18 mouse cellular contexts compared by ENCODE assay signal in the genomic region with DNA sequence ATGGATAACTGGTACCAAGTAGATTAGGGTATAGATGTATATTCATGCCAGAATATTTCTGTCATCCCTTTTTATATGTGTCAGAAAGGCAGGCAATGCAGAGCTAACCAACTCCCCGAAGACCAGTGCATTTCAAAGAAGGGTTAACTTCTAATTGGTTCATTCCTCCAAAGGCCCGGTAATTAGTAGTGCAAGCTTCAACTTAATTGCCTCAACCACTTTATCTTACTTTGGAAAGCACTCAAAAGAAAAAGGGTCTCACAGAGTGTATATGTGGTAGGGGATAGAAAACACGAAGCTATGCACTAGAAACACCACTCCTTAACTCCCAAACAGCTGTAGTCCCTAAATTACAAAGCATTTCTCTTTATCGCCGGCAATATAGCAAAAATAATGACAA.
DNase-seq lines count a peak whose midpoint lies in the region; ATAC-seq and TF ChIP-seq lines count a peak whose summit lies in the region.
"Had no signal": no experiment of that assay in that cellular context is flagged by ENCODE, and none has a peak within 500 bp of the region (broad histone marks: within the 10 kb centered on the region; RNA-seq: fewer than 3 reads in every experiment).

No protein-coding gene starts in this region.

- H3K4me3 ChIP-seq in forebrain, embryonic 11.5 days (ENCODE audit: low read depth, low read length) = no peak overlapping the region
- no peak overlapping the region for H3K4me3 ChIP-seq in forebrain, embryonic 10.5 days
- no peak overlapping the region for H3K4me3 ChIP-seq in hindbrain, postnatal 0 days (ENCODE audit: low read length)
- H3K4me3 ChIP-seq in hindbrain, embryonic 11.5 days (ENCODE audit: low read depth, low read length) = no peak overlapping the region
- no peak overlapping the region for H3K4me3 ChIP-seq in embryonic facial prominence, embryonic 14.5 days (ENCODE audit: low read depth, low read length)
- H3K4me3 ChIP-seq in forebrain, embryonic 16.5 days (replicated peaks; ENCODE audit: low read length) = no peak overlapping the region
- no peak overlapping the region for H3K4me3 ChIP-seq in neural tube, embryonic 15.5 days (replicated peaks)
- H3K4me3 ChIP-seq: heart, adult 2 months; heart, embryonic 15.5 days had no signal

- no peaks in the 10 kb centered on the region for H3K36me3 ChIP-seq in forebrain, embryonic 11.5 days (ENCODE audit: control insufficient read depth, insufficient read depth, low read length)
- no peaks in the 10 kb centered on the region for H3K36me3 ChIP-seq in forebrain, embryonic 10.5 days (replicated peaks)
- H3K36me3 ChIP-seq in hindbrain, postnatal 0 days (ENCODE audit: insufficient read depth, low read length) = no peaks in the 10 kb centered on the region
- H3K36me3 ChIP-seq in hindbrain, embryonic 11.5 days (ENCODE audit: control insufficient read depth, insufficient read depth, low read length) = no peaks in the 10 kb centered on the region
- H3K36me3 ChIP-seq in embryonic facial prominence, embryonic 14.5 days (ENCODE audit: control insufficient read depth, insufficient read depth, low read length) = no peaks in the 10 kb centered on the region
- H3K36me3 ChIP-seq in forebrain, embryonic 16.5 days (ENCODE audit: control insufficient read depth, insufficient read depth) = no peaks in the 10 kb centered on the region
- no peaks in the 10 kb centered on the region for H3K36me3 ChIP-seq in neural tube, embryonic 15.5 days
- H3K36me3 ChIP-seq: heart, embryonic 15.5 days had no signal

- H3K4me1 ChIP-seq in forebrain, embryonic 11.5 days (replicated peaks; ENCODE audit: control insufficient read depth, insufficient read depth, low read length) = no peaks in the 10 kb centered on the region
- H3K4me1 ChIP-seq in forebrain, embryonic 10.5 days = peaks cover 3% of the 10 kb centered on the region; the same call in 1 of the 2 replicates
- H3K4me1 ChIP-seq in hindbrain, postnatal 0 days (ENCODE audit: insufficient read depth, low read length) = no peaks in the 10 kb centered on the region
- no peaks in the 10 kb centered on the region for H3K4me1 ChIP-seq in hindbrain, embryonic 11.5 days (replicated peaks; ENCODE audit: control insufficient read depth, insufficient read depth, low read length)
- no peaks in the 10 kb centered on the region for H3K4me1 ChIP-seq in embryonic facial prominence, embryonic 14.5 days (ENCODE audit: control insufficient read depth, insufficient read depth, low read length)
- no peaks in the 10 kb centered on the region for H3K4me1 ChIP-seq in forebrain, embryonic 16.5 days (replicated peaks; ENCODE audit: control insufficient read depth, insufficient read depth, low read length)
- no peaks in the 10 kb centered on the region for H3K4me1 ChIP-seq in neural tube, embryonic 15.5 days
- H3K4me1 ChIP-seq: heart, embryonic 15.5 days had no signal

- ATAC-seq in forebrain, embryonic 11.5 days (replicated peaks; ENCODE audit: low FRiP score) = peak; percentile 66
- peak; percentile 35; the same call in 1 of the 2 replicates for ATAC-seq in hindbrain, postnatal 0 days
- ATAC-seq in hindbrain, embryonic 11.5 days (ENCODE audit: low FRiP score) = no peak
- peak; percentile 37; the same call in 1 of the 2 replicates for ATAC-seq in embryonic facial prominence, embryonic 14.5 days (ENCODE audit: low read depth)
- peak; percentile 58; the same call in 1 of the 2 replicates for ATAC-seq in forebrain, embryonic 16.5 days
- ATAC-seq in neural tube, embryonic 15.5 days (ENCODE audit: low FRiP score) = no peak
- ATAC-seq: intestine, postnatal 0 days had no signal

- no peak overlapping the region for H3K9ac ChIP-seq in forebrain, embryonic 11.5 days (ENCODE audit: low read length)
- H3K9ac ChIP-seq in hindbrain, postnatal 0 days (replicated peaks; ENCODE audit: low read length) = no peak overlapping the region
- no peak overlapping the region for H3K9ac ChIP-seq in hindbrain, embryonic 11.5 days (ENCODE audit: low read depth, low read length)
- no peak overlapping the region for H3K9ac ChIP-seq in embryonic facial prominence, embryonic 14.5 days (ENCODE audit: low read depth, low read length)
- H3K9ac ChIP-seq in forebrain, embryonic 16.5 days (replicated peaks; ENCODE audit: low read depth, low read length) = no peak overlapping the region
- no peak overlapping the region for H3K9ac ChIP-seq in neural tube, embryonic 15.5 days (replicated peaks)
- H3K9ac ChIP-seq: heart, embryonic 15.5 days had no signal

- 53% methylated on average over 5 of the region's 5 CpGs for WGBS in forebrain, embryonic 11.5 days
- 64% methylated on average over 5 of the region's 5 CpGs for WGBS in forebrain, embryonic 10.5 days
- WGBS in hindbrain, postnatal 0 days = 74% methylated on average over 5 of the region's 5 CpGs
- 87% methylated on average over 5 of the region's 5 CpGs for WGBS in hindbrain, embryonic 11.5 days
- 68% methylated on average over 5 of the region's 5 CpGs for WGBS in embryonic facial prominence, embryonic 14.5 days
- WGBS in forebrain, embryonic 16.5 days = 17% methylated on average over 5 of the region's 5 CpGs
- WGBS in neural tube, embryonic 15.5 days = 71% methylated on average over 5 of the region's 5 CpGs

- TF ChIP-seq CTCF in hindbrain, postnatal 0 days (IDR thresholded peaks at IDR 0.05; ENCODE audit: low read depth) = no peak

- no peaks in the 10 kb centered on the region for H3K9me3 ChIP-seq in forebrain, embryonic 11.5 days (ENCODE audit: control insufficient read depth, low read length)
- no peaks in the 10 kb centered on the region for H3K9me3 ChIP-seq in forebrain, embryonic 10.5 days
- H3K9me3 ChIP-seq in hindbrain, postnatal 0 days (ENCODE audit: low read length) = no peaks in the 10 kb centered on the region
- no peaks in the 10 kb centered on the region for H3K9me3 ChIP-seq in hindbrain, embryonic 11.5 days (ENCODE audit: control insufficient read depth, low read length)
- no peaks in the 10 kb centered on the region for H3K9me3 ChIP-seq in embryonic facial prominence, embryonic 14.5 days (ENCODE audit: control insufficient read depth, low read length)
- no peaks in the 10 kb centered on the region for H3K9me3 ChIP-seq in forebrain, embryonic 16.5 days (ENCODE audit: control insufficient read depth, low read length)
- no peaks in the 10 kb centered on the region for H3K9me3 ChIP-seq in neural tube, embryonic 15.5 days (replicated peaks)
- H3K9me3 ChIP-seq: heart, embryonic 15.5 days had no signal

- no peaks in the 10 kb centered on the region for H3K27me3 ChIP-seq in forebrain, embryonic 11.5 days (ENCODE audit: control insufficient read depth, insufficient read depth, low read length)
- no peaks in the 10 kb centered on the region for H3K27me3 ChIP-seq in forebrain, embryonic 10.5 days (ENCODE audit: poor library complexity, severe bottlenecking)
- no peaks in the 10 kb centered on the region for H3K27me3 ChIP-seq in hindbrain, postnatal 0 days (ENCODE audit: insufficient read depth, low read length)
- H3K27me3 ChIP-seq in hindbrain, embryonic 11.5 days (ENCODE audit: control insufficient read depth, insufficient read depth, low read length) = no peaks in the 10 kb centered on the region
- no peaks in the 10 kb centered on the region for H3K27me3 ChIP-seq in embryonic facial prominence, embryonic 14.5 days (replicated peaks; ENCODE audit: control insufficient read depth, insufficient read depth, low read length)
- H3K27me3 ChIP-seq in forebrain, embryonic 16.5 days (replicated peaks; ENCODE audit: control insufficient read depth, insufficient read depth, low read length) = no peaks in the 10 kb centered on the region
- no peaks in the 10 kb centered on the region for H3K27me3 ChIP-seq in neural tube, embryonic 15.5 days (replicated peaks)
- H3K27me3 ChIP-seq: heart, embryonic 15.5 days had no signal

- no peak overlapping the region for H3K27ac ChIP-seq in forebrain, embryonic 11.5 days (ENCODE audit: low read depth, low read length)
- no peak overlapping the region for H3K27ac ChIP-seq in forebrain, embryonic 10.5 days
- H3K27ac ChIP-seq in hindbrain, postnatal 0 days = no peak overlapping the region
- H3K27ac ChIP-seq in hindbrain, embryonic 11.5 days (ENCODE audit: low read depth, low read length) = no peak overlapping the region
- H3K27ac ChIP-seq in embryonic facial prominence, embryonic 14.5 days (replicated peaks; ENCODE audit: low read depth, low read length) = no peak overlapping the region
- no peak overlapping the region for H3K27ac ChIP-seq in forebrain, embryonic 16.5 days (ENCODE audit: low read length)
- H3K27ac ChIP-seq in neural tube, embryonic 15.5 days (replicated peaks) = no peak overlapping the region
- H3K27ac ChIP-seq: heart, adult 2 months; heart, embryonic 15.5 days had no signal

- no peak for DNase-seq in forebrain, embryonic 11.5 days (ENCODE audit: low spot score)
- DNase-seq in forebrain, embryonic 10.5 days (ENCODE audit: extremely low spot score, low spot score) = no peak
- DNase-seq in hindbrain, postnatal 0 days (ENCODE audit: low spot score) = peak; percentile 33
- DNase-seq in hindbrain, embryonic 11.5 days (ENCODE audit: low spot score) = no peak
- DNase-seq in embryonic facial prominence, embryonic 14.5 days (ENCODE audit: low spot score) = peak; percentile 5
- DNase-seq: adrenal gland, postnatal 10 days; cerebellum, adult 18-20 months; cerebellum, adult 9-11 months; cerebellum, postnatal 36 days; gastrocnemius, postnatal 10 days; heart, adult 2 months; heart, postnatal 14 days; kidney, adult 8-10 months had no signal

- no peak overlapping the region for H3K4me2 ChIP-seq in forebrain, embryonic 11.5 days (ENCODE audit: low read depth, low read length, severe bottlenecking)
- no peak overlapping the region for H3K4me2 ChIP-seq in hindbrain, postnatal 0 days (ENCODE audit: low read depth, low read length)
- no peak overlapping the region for H3K4me2 ChIP-seq in hindbrain, embryonic 11.5 days (replicated peaks; ENCODE audit: low read depth, low read length)
- H3K4me2 ChIP-seq in embryonic facial prominence, embryonic 14.5 days (ENCODE audit: low read depth, low read length) = no peak overlapping the region
- no peak overlapping the region for H3K4me2 ChIP-seq in forebrain, embryonic 16.5 days (ENCODE audit: low read length)
- H3K4me2 ChIP-seq in neural tube, embryonic 15.5 days = no peak overlapping the region
- H3K4me2 ChIP-seq: heart, embryonic 11.5 days; heart, embryonic 15.5 days had no signal

Comparison
In these comparisons a context has a peak if more than half of its experiments do, and no peak if none do; other contexts are left out.
1. ATAC-seq: peak in forebrain, embryonic 11.5 days (single experiment), hindbrain, postnatal 0 days (single experiment), embryonic facial prominence, embryonic 14.5 days (single experiment) and forebrain, embryonic 16.5 days (single experiment); none in hindbrain, embryonic 11.5 days (single experiment) and neural tube, embryonic 15.5 days (single experiment).
2. DNase-seq: peak in hindbrain, postnatal 0 days (single experiment) and embryonic facial prominence, embryonic 14.5 days (single experiment); none in forebrain, embryonic 11.5 days (single experiment), forebrain, embryonic 10.5 days (single experiment) and hindbrain, embryonic 11.5 days (single experiment).